Mouse (Mus musculus) retina, postnatal 1 day (tissue): ENCODE measurements at regions not wholly inside any gene's neighbourhood (a gene's known extent, or its start where the extent isn't known, plus 50 kb on each side); places are given as distances from the start of the nearest gene placed in this dataset.

Source experiments
- DNase-seq: peaks from one replicate; pipeline ENCODE4 v3.0.0-alpha.2; 2012

- DNase-seq: no peak
Observed at GRCm38 (mm10) chr13:107620887-107621286, 423.4 kb upstream of the Smim15 start.

- peak; percentile 23 for DNase-seq
Observed at GRCm38 (mm10) chr13:107620210-107620609, 424.0 kb upstream of the Smim15 start.

- peak; percentile 63 for DNase-seq
Observed at GRCm38 (mm10) chr13:107619430-107619927, 424.8 kb upstream of the Smim15 start.

GRCm38 (mm10) chr13:107618796-107619429 lies 425.3 kb upstream of the Smim15 start:
- peak; percentile 34 for DNase-seq

GRCm38 (mm10) chr13:107618369-107618771 lies 425.9 kb upstream of the Smim15 start:
- DNase-seq: peak; percentile 45

- DNase-seq: peak; percentile 72
Observed at GRCm38 (mm10) chr13:107617582-107617981, 426.7 kb upstream of the Smim15 start.

GRCm38 (mm10) chr13:107616775-107617174 lies 427.5 kb upstream of the Smim15 start:
- peak; percentile 30 for DNase-seq

- DNase-seq: no peak
Observed at GRCm38 (mm10) chr13:107608996-107609503, 435.2 kb upstream of the Smim15 start.

- no peak for DNase-seq
Observed at GRCm38 (mm10) chr13:107607294-107607693, 437.0 kb upstream of the Smim15 start.

GRCm38 (mm10) chr13:107602149-107602548 lies 442.1 kb upstream of the Smim15 start:
- DNase-seq: no peak

- no peak for DNase-seq
Observed at GRCm38 (mm10) chr13:107601132-107601439, 443.2 kb upstream of the Smim15 start.

- peak; percentile 71 for DNase-seq
Observed at GRCm38 (mm10) chr13:107600331-107601131, 443.7 kb upstream of the Smim15 start.

- no peak for DNase-seq
Observed at GRCm38 (mm10) chr13:107599094-107599644, 445.1 kb upstream of the Smim15 start.

GRCm38 (mm10) chr13:107598391-107598790 lies 445.9 kb upstream of the Smim15 start:
- peak; percentile 51 for DNase-seq

GRCm38 (mm10) chr13:107597217-107597616 lies 447.0 kb upstream of the Smim15 start:
- no peak for DNase-seq

- no peak for DNase-seq
Observed at GRCm38 (mm10) chr13:107596183-107596582, 448.1 kb upstream of the Smim15 start.

- peak; percentile 55 for DNase-seq
Observed at GRCm38 (mm10) chr13:107588399-107589002, 455.7 kb upstream of the Smim15 start.

GRCm38 (mm10) chr13:107587678-107588077 lies 456.6 kb upstream of the Smim15 start:
- DNase-seq: no peak

- no peak for DNase-seq
Observed at GRCm38 (mm10) chr13:107585936-107586335, 458.3 kb upstream of the Smim15 start.

- no peak for DNase-seq
Observed at GRCm38 (mm10) chr13:107585353-107585752, 458.9 kb upstream of the Smim15 start.

GRCm38 (mm10) chr13:107578968-107579367 lies 465.3 kb upstream of the Smim15 start:
- DNase-seq: no peak

- no peak for DNase-seq
Observed at GRCm38 (mm10) chr13:107577809-107578208, 466.4 kb upstream of the Smim15 start.

GRCm38 (mm10) chr13:107577272-107577671 lies 467.0 kb upstream of the Smim15 start:
- no peak for DNase-seq
